Mouse (Mus musculus): ENCODE results near the gene 3110082I17Rik.

The 3110082I17Rik gene

DNA sequence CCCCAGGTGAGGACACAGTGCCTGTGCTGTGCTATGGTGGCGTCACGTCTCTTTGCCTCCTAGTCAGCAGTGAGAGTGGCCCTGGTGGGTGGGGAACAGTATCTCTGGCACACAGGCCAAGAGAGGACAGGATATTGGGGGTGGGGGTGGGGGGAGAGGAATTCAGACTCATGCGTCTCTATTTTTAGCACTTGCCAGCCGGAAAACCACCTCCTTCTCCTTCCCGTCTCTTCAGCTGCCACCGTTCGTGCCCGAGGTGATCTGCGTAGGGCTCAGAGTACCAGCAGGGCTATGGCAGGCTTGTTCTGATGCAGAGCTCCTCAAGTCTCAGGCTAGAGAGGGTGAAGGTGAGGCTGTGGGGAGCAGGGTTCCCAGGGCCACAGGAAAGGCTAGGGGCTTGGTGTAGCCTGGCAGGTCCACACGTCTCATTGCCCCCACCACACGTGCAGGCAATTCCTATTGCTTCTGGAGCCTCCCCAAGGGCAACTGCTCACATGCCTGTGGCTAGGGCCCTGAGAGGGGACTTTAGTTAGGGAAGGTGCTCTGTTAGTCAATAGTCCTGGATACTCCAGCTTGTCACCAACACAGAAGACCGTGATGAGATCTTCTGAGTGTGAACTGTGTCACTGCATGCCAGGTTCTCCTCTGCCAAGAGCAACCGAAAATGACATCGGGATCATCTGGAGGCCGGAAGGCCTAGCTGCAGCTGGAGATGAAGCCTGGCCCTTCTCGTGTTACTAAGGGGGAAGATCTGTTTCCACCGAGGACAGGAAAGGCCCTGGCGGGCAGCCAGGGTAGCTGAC, 82.7 kb downstream of the 3110082I17Rik start, which contains the start of gene Gpr146:
Gene Gpr146, plus strand, starts transcription at position 230 of the 803 bp plus-strand sequence.
- peak; percentile 62 for DNase-seq (ENCODE audit: low spot score)

DNA sequence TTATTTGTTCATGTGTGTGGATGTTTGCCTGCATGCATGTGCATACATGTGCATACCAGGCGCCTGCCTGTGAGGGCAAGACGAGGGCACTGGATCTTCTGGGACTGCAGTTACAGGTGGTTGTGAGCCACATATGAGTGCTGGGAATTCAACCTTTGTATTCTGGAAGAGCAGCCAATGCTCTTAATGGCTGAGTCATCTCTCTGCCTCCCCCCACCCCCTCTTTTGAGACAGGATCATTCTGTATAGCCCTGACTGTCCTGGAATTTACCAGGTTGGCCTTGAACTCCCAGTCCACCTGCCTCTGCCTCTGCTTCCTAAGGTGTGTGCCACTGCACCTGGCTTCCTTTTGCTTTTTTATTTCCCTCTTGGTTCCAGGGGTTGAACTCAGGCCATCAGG, 85.5 kb downstream of the 3110082I17Rik start:
- no peak for DNase-seq (ENCODE audit: low spot score)

DNA sequence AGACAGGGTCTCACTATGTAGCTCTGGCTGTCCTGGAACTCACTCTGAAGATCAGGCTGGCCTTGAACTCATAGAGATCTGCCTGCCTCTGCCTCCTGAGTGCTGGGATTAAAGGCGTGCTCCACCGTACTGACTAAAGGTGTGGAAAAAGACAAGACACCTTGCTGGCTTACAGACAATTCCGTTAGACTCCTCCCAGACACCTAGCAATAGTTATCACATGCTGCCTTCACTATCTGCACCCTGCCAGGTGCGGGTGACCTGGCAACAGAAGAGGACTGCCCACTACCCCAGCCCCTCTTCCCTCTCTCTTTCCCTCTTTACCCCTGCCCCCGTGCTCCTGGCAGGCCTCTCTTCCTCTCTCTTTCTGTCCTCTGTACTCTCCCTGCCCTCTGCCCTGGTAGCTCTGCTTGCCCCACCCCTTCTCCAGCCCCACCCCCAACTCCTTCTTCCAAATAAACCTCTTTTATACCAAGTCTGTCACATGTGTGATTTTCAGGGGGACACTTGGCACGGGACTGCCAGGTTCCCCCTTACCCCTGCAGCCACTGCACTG, 86.4 kb downstream of the 3110082I17Rik start:
- DNase-seq (ENCODE audit: low spot score) = no peak

GRCm38 (mm10) chr5:139373126-139373525, 87.2 kb downstream of the 3110082I17Rik start:
- DNase-seq (ENCODE audit: low spot score) = no peak

DNA sequence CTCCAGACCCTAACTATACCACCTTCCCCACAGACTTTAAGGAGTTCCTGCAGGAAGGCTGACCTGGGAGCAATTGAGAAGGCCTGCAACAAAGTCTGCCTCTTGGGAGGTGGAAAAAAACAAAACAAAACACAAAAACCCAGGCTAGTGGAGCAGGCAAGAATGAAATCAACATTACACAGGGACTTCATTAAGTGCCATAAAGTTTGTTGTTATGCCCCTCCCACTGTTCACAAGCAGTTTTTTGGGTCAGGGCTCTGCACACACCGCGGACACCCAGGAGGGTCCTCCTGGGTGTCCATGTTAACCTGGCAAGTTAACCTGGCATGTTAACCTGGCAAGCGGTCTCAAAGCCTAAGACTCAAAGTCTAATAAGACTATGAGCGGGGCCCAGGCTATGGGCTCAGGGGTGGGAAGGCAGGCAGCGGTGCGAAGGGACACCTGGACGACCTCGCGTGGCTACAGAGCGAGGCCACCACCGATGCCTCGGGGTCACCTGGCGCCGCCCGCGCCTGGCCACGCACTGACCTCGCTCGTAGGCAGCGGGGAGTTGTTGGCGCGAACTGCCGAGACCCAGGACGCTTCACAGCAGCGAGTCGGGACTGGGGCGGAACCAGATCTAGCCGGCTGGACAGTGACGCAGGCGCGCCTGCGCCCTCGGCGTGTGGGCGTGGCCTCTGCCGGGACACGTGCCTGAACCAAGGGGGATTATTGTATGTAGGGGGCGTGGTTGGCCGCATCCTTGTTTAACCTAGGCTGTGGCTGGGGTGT, 88.5 kb downstream of the 3110082I17Rik start:
- DNase-seq (ENCODE audit: low spot score) = peak; percentile 91

DNA sequence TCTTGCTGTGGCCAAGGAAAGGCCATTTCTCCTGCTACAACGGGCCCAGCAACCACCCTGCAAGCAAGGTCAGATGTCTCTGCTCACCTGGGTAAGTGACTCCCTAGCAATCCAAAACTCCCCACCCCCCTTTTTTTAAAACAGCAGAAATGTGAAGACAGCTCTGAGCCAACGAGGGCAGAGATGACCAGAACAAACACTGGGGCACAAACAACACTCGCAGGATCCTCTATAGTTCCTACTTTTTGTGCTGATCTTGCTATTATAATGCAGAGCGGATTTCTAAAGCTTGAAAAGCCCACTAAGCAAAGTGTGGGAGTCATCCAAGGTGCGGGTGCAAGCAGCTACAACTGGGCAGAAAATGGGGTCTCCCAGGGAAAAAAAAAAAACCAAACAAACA, 89.2 kb downstream of the 3110082I17Rik start:
- DNase-seq (ENCODE audit: low spot score) = no peak

DNA sequence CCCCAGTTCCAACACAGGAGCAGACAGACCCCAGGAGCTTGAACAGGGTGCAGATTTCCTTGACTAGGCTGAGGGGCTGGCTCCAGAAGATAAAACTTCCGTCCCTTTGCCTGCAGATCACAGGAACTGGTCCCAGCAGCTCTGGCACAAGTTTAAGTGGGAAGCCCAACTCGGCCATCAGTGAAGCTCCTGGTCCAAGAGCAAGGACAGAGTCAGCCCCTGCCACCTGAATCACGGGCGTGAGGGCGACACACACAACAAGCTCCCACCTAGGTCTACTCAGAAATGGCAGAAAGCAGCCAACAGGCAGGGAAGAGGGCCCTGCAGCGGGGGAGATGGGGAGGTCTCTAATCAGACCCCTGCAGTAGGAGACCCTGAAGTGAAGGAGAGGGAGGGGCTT, 90.0 kb downstream of the 3110082I17Rik start:
- no peak for DNase-seq (ENCODE audit: low spot score)

GRCm38 (mm10) chr5:139368638-139369320, 91.5 kb downstream of the 3110082I17Rik start:
- DNase-seq (ENCODE audit: low spot score) = no peak

- no peak for DNase-seq (ENCODE audit: low spot score)
Observed at GRCm38 (mm10) chr5:139367884-139368458, 92.4 kb downstream of the 3110082I17Rik start.

DNA sequence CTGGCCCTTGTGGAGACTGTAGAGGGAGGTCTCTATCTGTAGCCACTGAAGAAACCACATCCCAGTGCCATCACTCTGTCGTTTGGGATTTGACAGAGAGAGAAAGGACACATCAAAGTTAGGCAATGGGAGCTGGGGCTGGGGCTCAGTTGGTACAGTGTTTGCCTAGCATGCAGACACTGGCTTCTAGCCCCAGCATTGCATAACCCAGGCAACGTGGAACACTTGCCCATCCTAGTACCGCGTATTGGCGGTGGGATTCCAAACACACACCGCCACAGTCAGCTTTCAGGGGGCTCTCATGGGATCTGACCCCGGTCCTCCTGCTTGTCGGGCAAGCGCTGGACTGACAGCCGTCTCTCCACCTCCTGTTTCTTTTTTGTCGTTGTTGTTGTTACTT, 93.8 kb downstream of the 3110082I17Rik start:
- DNase-seq (ENCODE audit: low spot score) = no peak

- DNase-seq (ENCODE audit: low spot score) = no peak
Observed at GRCm38 (mm10) chr5:139365827-139366226, 94.5 kb downstream of the 3110082I17Rik start.

DNA sequence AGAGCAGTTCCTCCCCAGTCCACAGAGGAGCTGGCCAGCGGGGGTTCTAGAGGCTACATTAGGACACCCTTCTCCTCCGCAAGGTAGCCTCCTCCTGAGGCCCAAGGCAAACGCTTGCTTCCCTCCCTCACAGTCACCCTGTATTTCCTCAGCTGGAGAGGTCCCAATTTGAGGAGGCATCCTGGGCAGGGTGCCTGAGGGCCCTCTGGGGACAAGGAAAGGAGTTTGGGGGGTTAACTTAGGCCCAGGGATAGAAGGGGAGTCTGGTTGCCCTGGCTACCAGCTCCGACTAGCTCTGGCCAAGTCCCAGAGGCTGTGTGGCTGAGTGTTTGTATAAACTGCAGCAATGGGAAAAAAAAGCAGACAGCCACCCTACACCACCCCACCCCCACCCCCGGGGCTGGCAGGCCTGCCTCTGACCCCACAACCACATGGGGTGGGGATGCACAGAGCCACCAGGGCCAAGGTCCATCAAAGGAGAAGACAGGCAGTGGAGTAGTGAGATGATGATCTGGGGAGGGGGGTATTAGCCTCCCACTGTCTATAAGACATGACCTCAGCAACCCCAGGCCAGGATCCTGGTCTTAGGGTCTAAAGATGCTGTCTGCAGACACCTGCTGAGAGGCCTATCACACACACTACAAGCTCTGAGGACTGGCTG, 95.3 kb downstream of the 3110082I17Rik start:
- DNase-seq (ENCODE audit: low spot score) = no peak

- DNase-seq (ENCODE audit: low spot score) = peak; percentile 84
Observed at GRCm38 (mm10) chr5:139364260-139364910, 95.9 kb downstream of the 3110082I17Rik start.

GRCm38 (mm10) chr5:139363858-139364257, 96.5 kb downstream of the 3110082I17Rik start:
- DNase-seq (ENCODE audit: low spot score) = peak; percentile 51

DNA sequence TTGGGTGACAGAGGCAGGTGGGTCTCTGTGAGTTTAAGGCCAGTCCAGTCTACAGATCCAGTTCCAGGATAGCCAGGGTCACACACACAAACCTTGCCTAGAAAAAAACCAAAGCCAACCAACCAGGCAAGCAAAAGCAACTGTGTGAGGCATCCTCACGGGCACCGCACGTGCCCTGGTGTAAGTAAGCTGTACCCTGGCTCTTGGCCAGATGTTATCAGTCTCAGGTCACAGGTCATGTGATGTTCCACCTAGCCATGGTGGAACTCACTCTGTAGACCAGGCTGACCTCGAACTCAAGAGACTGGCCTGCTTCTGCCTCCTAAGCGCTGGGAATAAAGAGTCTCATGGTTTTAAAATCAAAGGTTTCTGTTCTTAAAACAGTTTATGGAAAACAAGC, 101.1 kb downstream of the 3110082I17Rik start:
- DNase-seq (ENCODE audit: low spot score) = no peak

DNA sequence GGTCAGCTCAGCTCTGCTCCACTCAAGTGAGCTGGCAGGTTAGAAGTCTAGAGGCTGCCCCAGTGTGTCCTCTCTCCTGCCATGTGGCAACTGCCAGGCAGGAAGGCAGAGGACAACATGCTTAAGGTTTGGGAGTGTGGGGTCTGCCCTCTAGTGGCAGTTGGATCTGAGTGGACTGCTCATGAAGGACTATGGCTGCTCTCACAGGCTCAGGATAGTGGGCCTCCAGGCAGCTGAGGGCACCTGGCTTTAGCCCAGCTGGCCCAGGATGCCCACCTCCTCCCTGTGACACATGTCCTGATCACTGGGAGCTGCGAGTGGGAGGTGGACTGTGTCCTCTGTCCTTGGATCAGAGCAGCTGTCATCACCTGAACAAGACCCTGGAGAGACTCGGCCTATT, 101.7 kb downstream of the 3110082I17Rik start:
- no peak for DNase-seq (ENCODE audit: low spot score)

GRCm38 (mm10) chr5:139355235-139355772, 105.0 kb downstream of the 3110082I17Rik start:
- peak; percentile 80 for DNase-seq (ENCODE audit: low spot score)

- DNase-seq (ENCODE audit: low spot score) = no peak
Observed at GRCm38 (mm10) chr5:139353946-139354345, 106.4 kb downstream of the 3110082I17Rik start.

DNA sequence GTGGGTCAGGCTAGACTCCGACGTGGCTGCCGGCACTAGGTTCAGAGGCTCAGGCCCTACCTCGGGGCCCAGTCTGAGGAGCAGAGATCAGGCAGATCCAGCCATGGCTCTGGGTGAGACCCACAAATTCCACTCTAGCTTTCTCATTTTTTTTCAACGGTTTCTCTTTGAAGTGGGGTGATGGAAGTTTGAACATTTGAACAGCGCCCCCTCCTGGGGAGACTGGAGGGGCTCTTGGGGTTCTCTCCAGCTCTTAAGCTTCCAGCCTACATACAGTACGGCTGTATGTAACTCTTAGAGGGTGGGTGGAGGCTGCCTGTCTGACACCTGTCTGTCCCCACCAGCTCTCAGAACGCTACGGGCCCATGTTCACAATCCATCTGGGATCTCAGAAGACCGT, 106.8 kb downstream of the 3110082I17Rik start:
- no peak for DNase-seq (ENCODE audit: low spot score)

GRCm38 (mm10) chr5:139352317-139352716, 108.0 kb downstream of the 3110082I17Rik start, which contains the start of gene Cyp2w1:
Cyp2w1 (plus strand) TSS chr5:139352617.
- DNase-seq (ENCODE audit: low spot score) = no peak

All from ovary, postnatal 36 days (tissue).